Mouse (Mus musculus): ENCODE data around the gene 1700012B09Rik. TPM values are rescaled to one million over a fixed set of nuclear protein-coding genes. Genes with fewer than 3 reads are reported as not detected.

1700012B09Rik gene
- polyA plus RNA-seq (2012): 0.30 and 3.1 TPM in 2 replicates

GRCm38 (mm10) chr9:14770803-14771471 is at the start of gene 1700012B09Rik:
Gene 1700012B09Rik, minus strand, starts transcription at chr9:14771030.

GRCm38 (mm10) chr9:14784039-14785002 is 13.5 kb upstream of the 1700012B09Rik start, which contains the start of the genes Mre11a and Ankrd49:
Gene Mre11a, plus strand, starts transcription at chr9:14784654.
Gene Ankrd49, minus strand, starts transcription at chr9:14784856.

GRCm38 (mm10) chr9:14752001-14752522 is 18.8 kb downstream of the 1700012B09Rik start, which contains the start of gene Fut4:
Gene Fut4, minus strand, starts transcription at chr9:14752393.

GRCm38 (mm10) chr9:14740151-14740924 is 30.5 kb downstream of the 1700012B09Rik start, which contains the start of gene Piwil4:
Gene Piwil4, minus strand, starts transcription at chr9:14740733.

Other genes with a start within 250 kb of the 1700012B09Rik start
- 0.02 and 0.04 TPM in 2 replicates for gene Amotl1, start 126.0 kb downstream of the 1700012B09Rik start, polyA plus RNA-seq (2012)
- not detected in 2 replicates for gene Piwil4, start 30.3 kb downstream of the 1700012B09Rik start, polyA plus RNA-seq (2012)
- 2.7 and 6.2 TPM in 2 replicates for gene Fut4, start 18.6 kb downstream of the 1700012B09Rik start, polyA plus RNA-seq (2012)
- gene Mre11a, start 13.6 kb upstream of the 1700012B09Rik start, polyA plus RNA-seq (2012): 6.5 and 6.6 TPM in 2 replicates
- 16.8 and 28.8 TPM in 2 replicates for gene Ankrd49, start 13.8 kb upstream of the 1700012B09Rik start, polyA plus RNA-seq (2012)
- gene Gpr83, start 89.2 kb upstream of the 1700012B09Rik start, polyA plus RNA-seq (2012): not detected in 2 replicates
- 0.23 TPM in 1 of 2 replicates, not detected in the other for gene Izumo1r, start 132.9 kb upstream of the 1700012B09Rik start, polyA plus RNA-seq (2012)